In genomic region chr10:116998716-116999455, GRCm38 (mm10) we compare ENCODE assay signal across 24 mouse cellular contexts. TPM values are rescaled to one million over a fixed set of nuclear protein-coding genes. Genes with fewer than 3 reads are reported as not detected.
"Had no signal": no experiment of that assay in that cellular context is flagged by ENCODE, and none has a peak within 500 bp of the region (broad histone marks: within the 10 kb centered on the region; RNA-seq: fewer than 3 reads in every experiment).

No protein-coding gene starts in this region.

- H3K27me3 ChIP-seq: kidney, embryonic 15.5 days; limb, embryonic 12.5 days; neural tube, embryonic 12.5 days; stomach, embryonic 15.5 days had no signal

- H3K4me3 ChIP-seq: kidney, embryonic 15.5 days; limb, embryonic 12.5 days; midbrain, embryonic 10.5 days; myocyte; neural tube, embryonic 12.5 days; stomach, embryonic 15.5 days had no signal

- H3K4me2 ChIP-seq: kidney, embryonic 15.5 days; limb, embryonic 12.5 days; neural tube, embryonic 12.5 days; stomach, embryonic 15.5 days had no signal

- H3K4me1 ChIP-seq: neural tube, embryonic 12.5 days had no signal

- H3K9ac ChIP-seq: kidney, embryonic 15.5 days; limb, embryonic 12.5 days; liver, embryonic 14.5 days; neural tube, embryonic 12.5 days; stomach, embryonic 15.5 days had no signal

- DNase-seq: layer of hippocampus, adult 9-11 months; layer of hippocampus, postnatal 36 days; lung, adult 18-20 months; lung, postnatal 4 days; midbrain, embryonic 14.5 days; right cerebral cortex, postnatal 4 days; thymus, postnatal 36 days had no signal

- H3K9me3 ChIP-seq: kidney, embryonic 15.5 days; limb, embryonic 12.5 days; midbrain, embryonic 10.5 days; neural tube, embryonic 12.5 days; stomach, embryonic 15.5 days had no signal

- H3K36me3 ChIP-seq: kidney, embryonic 15.5 days; limb, embryonic 12.5 days; midbrain, embryonic 10.5 days; neural tube, embryonic 12.5 days; stomach, embryonic 15.5 days had no signal

- H3K27ac ChIP-seq: kidney, embryonic 15.5 days; limb, embryonic 12.5 days; liver, embryonic 14.5 days; midbrain, embryonic 10.5 days; neural tube, embryonic 12.5 days; stomach, embryonic 15.5 days had no signal

RNA-seq across cellular contexts. Expression of gene Best3, which starts 12.8 kb away (rescaled TPM):
- total RNA-seq: liver, adult 2 months; megakaryocyte, adult 5-6 weeks; neutrophil, adult 5-6 weeks had no signal
- polyA plus RNA-seq: liver, adult 2 months; liver, embryonic 14.5 days; thymus, postnatal 0 days had no signal

RNA-seq across cellular contexts. Expression of gene Gm10271, which starts 26.5 kb away (rescaled TPM):
- total RNA-seq: layer of hippocampus, adult 18-20 months; layer of hippocampus, postnatal 36 days; left cerebral cortex, adult 8-10 months; left cerebral cortex, postnatal 36 days; liver, adult 2 months; megakaryocyte, adult 5-6 weeks; neutrophil, adult 5-6 weeks had no signal
- polyA plus RNA-seq: kidney, adult 2 months; kidney, embryonic 15.5 days; limb, embryonic 12.5 days; liver, adult 2 months; liver, embryonic 14.5 days; lung, embryonic 16.5 days; midbrain, embryonic 10.5 days; midbrain, embryonic 14.5 days; myocyte; neural tube, embryonic 12.5 days; spleen, adult 2 months; stomach, embryonic 15.5 days; thymus, postnatal 0 days had no signal

RNA-seq across cellular contexts. Expression of gene Lrrc10, which starts 46.3 kb away (rescaled TPM):
- total RNA-seq: layer of hippocampus, adult 18-20 months; left cerebral cortex, postnatal 36 days; liver, adult 2 months; megakaryocyte, adult 5-6 weeks; neutrophil, adult 5-6 weeks had no signal
- polyA plus RNA-seq: kidney, embryonic 15.5 days; liver, adult 2 months; liver, embryonic 14.5 days; midbrain, embryonic 14.5 days; myocyte; neural tube, embryonic 12.5 days; spleen, adult 2 months; stomach, embryonic 15.5 days; thymus, postnatal 0 days had no signal
